In the genomic region with DNA sequence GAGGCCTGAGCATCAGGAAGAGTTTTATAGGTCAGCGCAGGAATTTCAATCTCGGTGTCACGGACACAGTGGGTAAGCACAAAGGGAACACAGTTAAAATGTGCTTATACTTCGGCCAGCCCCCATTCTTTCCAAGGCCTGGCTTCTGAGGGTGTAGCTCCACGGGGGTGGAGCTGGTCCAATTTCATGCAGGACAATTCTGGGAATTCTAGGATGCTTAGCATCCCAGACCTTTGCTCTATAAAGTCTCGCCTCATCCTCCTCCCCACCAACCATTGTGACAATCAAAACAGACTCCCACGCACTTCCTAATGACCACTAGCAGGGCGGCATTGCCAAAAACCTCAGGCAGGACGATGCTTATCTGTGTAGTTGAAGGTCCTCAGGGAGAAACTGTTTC, we compare ENCODE assay signal across 17 mouse cellular contexts. TPM values are rescaled to one million over a fixed set of nuclear protein-coding genes. Genes with fewer than 3 reads are reported as not detected.
DNase-seq lines count a peak whose midpoint lies in the region; ATAC-seq and TF ChIP-seq lines count a peak whose summit lies in the region.
"Had no signal": no experiment of that assay in that cellular context is flagged by ENCODE, and none has a peak within 500 bp of the region (broad histone marks: within the 10 kb centered on the region; RNA-seq: fewer than 3 reads in every experiment).

No protein-coding gene starts in this region.

- 46% methylated on average over 9 of the region's 9 CpGs for WGBS in heart, adult 2 months
- 71% methylated on average over 9 of the region's 9 CpGs for WGBS in heart, embryonic 12.5 days

- no peak for TF ChIP-seq CTCF in heart, adult 2 months (IDR thresholded peaks at IDR 0.05)

- intact Hi-C loops in heart, adult 2 months (cut with DNase I), result loop anchor here (5.0 to 10.0 kb wide), 3 partner anchors 145 to 678 kb away; a partner anchor contains a TSS
- intact Hi-C loops in heart, postnatal 25 days (cut with DNase I), result loop anchor here (10.0 kb wide), 1 partner anchor 678 kb away; a partner anchor contains a TSS

- H3K36me3 ChIP-seq in heart, adult 2 months (ENCODE audit: control insufficient read depth, insufficient read depth, low read length), result no peaks in the 10 kb centered on the region
- no peaks in the 10 kb centered on the region for H3K36me3 ChIP-seq in heart, embryonic 12.5 days
- H3K36me3 ChIP-seq: heart, embryonic 13.5 days; limb, embryonic 13.5 days; midbrain, embryonic 12.5 days had no signal

- DNase-seq in heart, adult 2 months, result peak; percentile 43 to 69
- DNase-seq in ovary, adult 18-20 months (ENCODE audit: low spot score), result peak; percentile 7
- no peak for DNase-seq in ovary, postnatal 10 days (ENCODE audit: low spot score)
- DNase-seq in heart, postnatal 25 days (ENCODE audit: low spot score), result peak; percentile 44
- peak; percentile 32 for DNase-seq in skeletal muscle tissue, adult 2 months (ENCODE audit: low read depth, low spot score)
- DNase-seq in urinary bladder, postnatal 4 days (ENCODE audit: low spot score in 2 of 2), result no peak
- no peak for DNase-seq in spleen, adult 12 weeks (ENCODE audit: low spot score)
- DNase-seq: adrenal gland, postnatal 14 days; cerebellum, postnatal 10 days had no signal

- H3K4me1 ChIP-seq in heart, adult 2 months (ENCODE audit: control insufficient read depth, insufficient read depth, low read length), result peaks cover 1% of the 10 kb centered on the region
- H3K4me1 ChIP-seq in heart, embryonic 12.5 days (replicated peaks), result peaks cover 22% of the 10 kb centered on the region

- H3K79me2 ChIP-seq in heart, adult 2 months (replicated peaks; ENCODE audit: control insufficient read depth, insufficient read depth, low read length), result no peaks in the 10 kb centered on the region

- ATAC-seq in heart, embryonic 12.5 days (ENCODE audit: insufficient number of reproducible peaks, low FRiP score), result no peak
- ATAC-seq: hindbrain, postnatal 0 days had no signal

- H3K4me2 ChIP-seq in heart, embryonic 12.5 days, result no peak overlapping the region
- H3K4me2 ChIP-seq: heart, embryonic 13.5 days; limb, embryonic 13.5 days; midbrain, embryonic 12.5 days had no signal

- H3K27me3 ChIP-seq in heart, adult 2 months (ENCODE audit: control insufficient read depth, insufficient read depth, low read length), result no peaks in the 10 kb centered on the region
- no peaks in the 10 kb centered on the region for H3K27me3 ChIP-seq in heart, embryonic 12.5 days (replicated peaks)
- H3K27me3 ChIP-seq: heart, embryonic 13.5 days; limb, embryonic 13.5 days; midbrain, embryonic 12.5 days had no signal

- H3K27ac ChIP-seq in heart, adult 2 months, result peak overlapping the region; percentile 86
- H3K27ac ChIP-seq in heart, embryonic 12.5 days (ENCODE audit: poor library complexity, severe bottlenecking), result no peak overlapping the region
- H3K27ac ChIP-seq: heart, embryonic 13.5 days; hindbrain, postnatal 0 days; limb, embryonic 13.5 days; midbrain, embryonic 12.5 days had no signal

- H3K9me3 ChIP-seq in heart, embryonic 12.5 days (replicated peaks), result no peaks in the 10 kb centered on the region
- H3K9me3 ChIP-seq: heart, embryonic 13.5 days; limb, embryonic 13.5 days; midbrain, embryonic 12.5 days had no signal

- peak; percentile 96 for TF ChIP-seq EP300 in heart, adult 2 months (IDR thresholded peaks at IDR 0.05; ENCODE audit: insufficient read depth, low read depth, low read length)

- H3K4me3 ChIP-seq in heart, adult 2 months, result no peak overlapping the region; the same call in 1 of the 2 replicates
- no peak overlapping the region for H3K4me3 ChIP-seq in heart, embryonic 12.5 days
- H3K4me3 ChIP-seq: erythroblast, embryonic 14.5 days; heart, embryonic 13.5 days; limb, embryonic 13.5 days; midbrain, embryonic 12.5 days had no signal

- H3K9ac ChIP-seq in heart, adult 2 months (ENCODE audit: low read depth, low read length), result no peak overlapping the region
- H3K9ac ChIP-seq in heart, embryonic 12.5 days, result no peak overlapping the region
- H3K9ac ChIP-seq: heart, embryonic 13.5 days; limb, embryonic 13.5 days; midbrain, embryonic 12.5 days had no signal

- TF ChIP-seq POLR2A in heart, adult 2 months (IDR thresholded peaks at IDR 0.05; ENCODE audit: insufficient read depth, low read depth, low read length), result peak; percentile 18; the same call in 1 of the 2 replicates

RNA-seq across cellular contexts. Expression of a gene that starts 42.4 kb away (rescaled TPM):
- total RNA-seq in heart, adult 2 months (2021), result not detected
- not detected in 2 replicates for polyA plus RNA-seq in heart, adult 2 months (2012; rRNA removed)
- 0.43 TPM in 1 of 2 replicates, not detected in the other for polyA plus RNA-seq in heart, embryonic 12.5 days (2016; fragmentation: Nextera tagmentation; extraction: Ambion mirVana)
- total RNA-seq in heart, postnatal 25 days (2021), result not detected
- total RNA-seq: adrenal gland, postnatal 14 days; hindbrain, postnatal 0 days; MEL had no signal
- polyA plus RNA-seq: erythroblast, embryonic 14.5 days; heart, embryonic 13.5 days; liver, embryonic 16.5 days had no signal

Comparison
In these comparisons a context has a peak if more than half of its experiments do, and no peak if none do; other contexts are left out.
1. DNase-seq: peak in heart, adult 2 months (2 of 2), ovary, adult 18-20 months (single experiment), heart, postnatal 25 days (single experiment) and skeletal muscle tissue, adult 2 months (single experiment); none in ovary, postnatal 10 days (single experiment), urinary bladder, postnatal 4 days (0 of 2) and spleen, adult 12 weeks (single experiment).